Mouse (Mus musculus) urinary bladder, postnatal 14 days (tissue): ENCODE measurements around the gene Fry.

ENCODE experiments used
- DNase-seq: peaks from one replicate; pipeline ENCODE4 v3.0.0; 2021; ENCODE audit warnings: low spot score

The Fry gene

DNA sequence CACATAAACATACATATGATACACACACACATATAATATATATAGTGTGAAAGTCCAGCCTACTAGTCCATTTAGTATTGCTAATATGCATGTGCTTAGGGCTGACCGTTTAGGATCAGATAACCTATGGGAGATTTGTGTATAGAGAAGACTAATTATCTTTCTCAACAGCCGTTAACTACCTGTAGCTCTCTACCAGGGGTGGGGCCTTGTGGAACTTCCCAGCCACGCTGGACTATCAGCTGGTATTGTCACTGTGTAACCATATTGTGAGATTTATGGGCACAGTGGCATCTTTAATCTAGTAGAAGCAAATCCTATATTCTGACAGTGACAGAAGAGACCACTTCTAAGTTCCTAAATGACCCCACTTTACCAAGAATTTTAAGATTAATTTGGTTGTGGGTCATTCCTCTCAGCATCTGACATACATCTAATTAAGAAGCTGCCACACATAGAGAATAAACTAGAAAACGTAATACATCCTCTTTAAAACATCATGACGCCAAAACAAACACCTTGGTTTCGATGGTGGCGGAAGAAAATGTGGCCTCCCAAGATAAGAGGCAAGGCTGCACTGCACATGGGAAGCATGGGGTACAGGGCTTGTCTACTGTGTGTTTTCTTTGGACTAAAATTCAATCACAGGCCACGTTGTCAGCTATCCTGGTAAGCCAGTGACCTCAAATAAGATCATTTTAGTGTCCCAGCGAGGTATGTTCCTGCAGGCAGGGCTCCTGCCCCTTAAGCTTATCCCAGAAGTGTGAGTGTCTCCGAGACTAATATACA, 271.3 kb downstream of the Fry start:
- DNase-seq: no peak

DNA sequence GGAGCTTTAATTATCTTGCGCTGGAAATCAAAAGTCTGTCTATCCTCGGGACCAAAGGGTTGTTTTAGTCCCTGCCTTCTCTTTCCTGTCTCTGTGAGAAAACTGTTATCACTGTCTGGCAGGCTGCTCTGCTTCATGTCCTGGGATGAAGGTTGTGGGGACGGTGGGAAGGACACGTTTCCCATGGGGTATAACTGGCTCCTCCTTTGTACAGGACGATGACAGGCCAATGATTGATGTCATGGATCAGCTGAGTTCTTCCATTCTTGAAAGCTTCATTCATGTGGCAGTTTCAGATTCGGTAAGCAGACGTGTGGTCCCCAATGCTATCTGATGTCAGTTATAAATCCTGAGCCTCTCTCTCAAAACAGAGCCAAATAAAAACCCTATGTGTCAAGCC, 272.0 kb downstream of the Fry start:
- no peak for DNase-seq

DNA sequence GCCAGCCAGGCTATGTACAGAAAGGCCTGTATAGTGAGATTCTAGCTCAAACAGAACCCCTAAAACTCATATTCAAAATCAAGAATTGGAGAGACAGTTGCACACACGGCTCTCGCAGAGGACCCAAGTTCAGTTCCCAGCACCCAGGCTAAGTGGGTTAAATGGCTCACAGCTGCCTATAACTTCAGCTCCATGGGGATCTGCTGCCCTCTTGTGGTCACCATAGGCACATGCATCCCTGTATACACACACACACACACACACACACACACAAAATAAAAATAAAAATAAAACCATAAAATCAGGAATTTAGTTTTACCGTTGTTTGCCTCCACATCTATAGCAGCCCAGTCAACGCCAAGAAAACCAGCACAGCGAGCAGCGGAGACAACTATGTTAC, 276.2 kb downstream of the Fry start:
- no peak for DNase-seq

DNA sequence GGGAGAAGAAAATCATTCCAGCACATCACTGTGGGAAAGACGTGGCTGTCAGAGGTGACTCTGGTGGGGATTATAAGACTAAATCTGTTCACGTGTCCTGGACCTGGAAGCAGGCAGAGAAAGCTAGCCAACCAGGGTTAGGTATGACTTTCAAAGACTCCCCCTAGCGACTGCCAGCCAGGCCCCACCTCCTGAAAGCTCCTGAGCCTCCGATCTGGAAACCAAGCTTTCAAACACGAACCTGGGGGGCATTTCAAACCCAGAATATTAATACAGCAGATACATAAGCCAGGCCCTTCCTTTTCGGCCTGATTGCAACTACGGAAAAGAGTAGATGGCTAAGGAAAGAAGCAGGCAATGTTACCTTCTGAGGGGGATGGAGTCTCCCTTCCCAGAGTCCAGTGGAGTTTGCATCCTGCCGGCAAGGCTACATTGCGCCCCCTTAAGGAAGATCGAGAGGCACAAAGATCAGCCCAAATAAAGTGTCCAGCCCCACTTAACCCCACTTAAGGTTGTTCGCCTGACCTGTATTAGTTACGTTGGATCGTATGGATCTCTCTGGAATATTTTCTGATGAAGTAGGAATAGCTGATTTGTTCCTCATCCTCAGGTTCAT, 284.5 kb downstream of the Fry start:
- DNase-seq: no peak

DNA sequence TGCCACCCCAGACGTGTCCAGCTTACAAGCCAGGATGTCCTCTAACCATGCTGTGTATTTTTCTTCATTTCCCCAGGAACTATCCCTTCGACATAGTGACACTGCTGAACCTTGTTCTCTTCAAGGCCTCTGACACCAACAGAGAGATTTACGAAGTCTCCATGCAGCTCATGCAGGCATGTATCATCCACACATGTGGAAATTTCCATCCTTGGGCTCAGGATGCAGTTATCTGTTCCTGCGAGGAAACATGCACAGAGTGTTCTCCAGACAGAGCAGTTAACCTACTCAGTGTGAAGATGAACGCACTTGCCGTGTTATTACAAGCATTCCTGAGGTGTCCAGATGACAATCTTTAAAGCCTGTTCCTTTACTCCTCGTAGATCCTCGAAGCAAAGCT, 286.4 kb downstream of the Fry start:
- no peak for DNase-seq

DNA sequence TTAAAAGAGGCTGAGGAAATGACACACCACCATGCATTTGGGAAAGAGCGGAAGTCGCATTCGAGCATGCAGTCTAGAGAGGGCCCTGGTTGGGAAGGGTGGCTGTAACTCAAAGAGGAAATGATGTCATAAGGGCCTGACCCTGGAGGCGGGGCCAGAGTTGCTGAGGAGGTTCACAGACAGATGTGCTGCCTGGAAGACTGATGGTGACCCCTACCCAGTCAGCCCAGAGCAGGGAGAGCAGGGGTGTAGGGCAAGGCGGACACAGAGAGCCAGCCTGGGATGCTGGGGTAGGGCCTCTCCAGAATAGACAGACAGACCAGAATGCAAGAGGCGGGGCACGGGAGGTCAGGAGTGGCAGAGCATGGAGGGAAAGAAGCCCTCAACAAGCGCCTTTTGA, 290.5 kb downstream of the Fry start:
- no peak for DNase-seq

DNA sequence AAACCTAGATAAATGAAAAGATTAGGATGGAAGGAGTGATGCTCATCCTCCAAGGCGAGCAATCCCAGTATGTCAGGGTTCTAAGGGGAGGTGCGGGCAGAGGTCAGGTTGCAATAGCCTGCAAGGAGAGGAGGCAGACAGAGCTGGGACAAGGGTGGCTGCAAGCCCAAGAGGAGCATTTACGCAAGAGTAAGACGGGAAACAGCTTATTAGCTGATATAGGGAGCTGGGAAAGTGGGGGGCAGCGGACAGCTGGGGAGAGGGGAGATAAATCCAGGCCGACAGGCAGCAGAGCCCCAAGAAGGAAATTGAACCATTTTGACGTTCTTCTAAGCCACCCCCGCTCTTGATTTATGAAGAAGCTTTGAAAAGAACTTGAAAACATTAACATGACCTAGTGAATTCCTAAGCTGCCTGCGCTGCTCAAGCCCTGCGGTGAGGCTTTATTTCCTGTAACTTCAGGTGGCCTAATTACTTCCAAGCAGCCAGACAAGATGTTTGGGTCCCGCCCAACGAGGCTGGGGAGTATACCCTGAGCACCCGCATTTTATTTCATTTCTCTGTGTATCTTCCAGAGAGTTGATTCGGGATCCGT, 291.1 kb downstream of the Fry start:
- no peak for DNase-seq

DNA sequence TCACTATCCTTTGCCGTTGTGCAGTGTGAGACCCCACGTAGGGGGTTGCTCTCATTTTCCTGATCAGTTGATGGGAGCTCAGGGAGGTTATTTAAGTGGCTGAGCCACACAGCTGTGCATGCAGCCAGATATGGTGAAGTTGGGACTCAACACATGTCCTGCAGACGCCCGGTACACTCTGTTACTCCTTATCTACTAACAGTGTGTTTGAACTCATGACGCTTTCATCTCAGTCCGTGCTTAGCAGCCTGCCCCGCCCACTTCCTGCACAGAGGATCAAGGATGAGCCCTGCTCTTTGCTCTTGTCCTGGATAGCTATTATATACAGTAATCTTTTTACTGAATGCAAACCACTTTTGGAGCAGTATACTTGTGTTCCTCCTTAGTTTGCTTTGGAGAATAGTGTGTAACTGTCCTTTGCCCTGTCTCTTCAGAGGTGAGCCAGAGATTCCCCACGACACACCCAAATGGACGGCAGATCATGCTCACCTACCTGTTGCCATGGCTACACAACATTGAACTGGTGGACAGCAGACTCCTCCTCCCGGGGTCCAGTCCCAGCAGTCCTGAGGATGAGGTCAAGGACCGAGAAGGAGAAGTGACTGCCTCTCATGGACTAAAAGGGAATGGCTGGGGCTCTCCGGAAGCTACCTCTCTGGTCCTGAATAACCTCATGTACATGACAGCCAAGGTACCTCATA, 294.5 kb downstream of the Fry start:
- DNase-seq: no peak

DNA sequence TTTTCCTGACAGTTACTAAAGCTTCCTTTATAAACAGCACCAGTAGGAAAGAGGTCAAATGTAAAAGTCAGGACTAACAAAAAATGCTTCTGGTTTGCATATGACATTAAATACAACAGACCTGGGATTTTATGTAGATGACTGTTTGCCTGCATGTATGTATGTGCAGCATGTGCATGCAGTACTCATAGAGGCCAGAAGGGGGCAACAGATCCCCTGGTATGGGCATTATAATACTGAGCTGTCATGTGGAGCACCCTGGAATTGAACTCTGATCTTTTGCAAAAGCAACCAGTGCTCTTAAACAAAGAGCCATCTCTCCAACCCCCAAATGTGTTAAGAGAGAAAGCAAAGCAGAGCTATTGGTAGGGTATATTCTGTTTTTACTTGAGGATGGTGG, 296.4 kb downstream of the Fry start:
- no peak for DNase-seq

DNA sequence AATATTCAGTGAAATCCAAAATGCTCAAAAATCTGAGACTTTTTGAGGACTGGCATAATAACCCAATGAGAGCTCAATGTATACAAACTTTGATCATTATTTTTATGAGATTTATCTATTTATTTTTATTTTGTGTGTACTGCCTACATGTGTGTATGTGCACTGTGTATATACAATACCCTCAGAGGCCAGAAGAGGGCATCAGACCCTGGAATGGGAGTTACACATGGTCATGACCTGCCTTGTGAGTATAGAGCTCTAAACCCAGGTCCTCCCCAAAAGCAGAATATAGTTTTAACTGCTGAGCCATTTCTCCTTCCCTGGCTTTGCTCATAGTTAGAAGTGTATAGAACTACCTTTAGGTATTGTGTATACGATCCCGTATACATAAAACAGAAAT, 298.8 kb downstream of the Fry start:
- DNase-seq: no peak

DNA sequence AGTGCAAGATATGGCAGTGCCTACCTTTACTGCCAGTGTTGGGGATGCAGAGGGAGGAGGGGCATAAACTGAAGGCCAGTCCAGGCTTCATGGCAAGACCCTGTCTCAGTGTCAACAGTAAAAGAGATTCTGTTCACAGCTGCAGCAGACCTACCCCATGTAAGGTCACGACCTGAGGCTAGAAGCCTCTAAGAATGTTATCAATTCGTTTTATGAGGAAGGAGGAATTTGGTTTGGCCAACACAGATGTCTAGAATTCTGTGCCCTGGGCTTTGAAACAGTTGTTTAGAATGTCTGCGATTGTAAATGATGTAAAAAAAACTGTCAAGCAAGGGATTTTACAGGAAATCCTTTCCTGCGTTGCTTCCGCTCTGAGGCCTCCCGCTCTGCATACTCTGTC, 299.6 kb downstream of the Fry start:
- no peak for DNase-seq

DNA sequence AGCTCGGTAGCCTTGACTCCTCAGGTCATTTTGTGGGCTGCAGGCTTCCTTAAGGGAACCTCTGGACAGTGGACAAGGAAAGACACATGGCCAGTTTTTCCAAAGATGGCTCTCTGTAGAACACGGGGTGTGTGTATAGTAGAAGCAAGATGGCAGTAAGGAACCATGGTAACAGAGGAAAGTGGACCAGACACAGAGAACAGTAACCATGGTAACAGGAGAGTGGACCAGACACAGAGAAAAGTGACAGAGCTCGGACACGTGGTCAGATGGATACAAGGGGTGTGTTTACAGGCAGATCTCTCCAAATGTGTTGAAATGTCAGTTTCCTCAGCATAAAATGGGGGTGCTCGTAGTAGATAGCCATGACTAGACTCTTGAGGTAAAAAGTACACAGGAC, 306.6 kb downstream of the Fry start:
- no peak for DNase-seq

DNA sequence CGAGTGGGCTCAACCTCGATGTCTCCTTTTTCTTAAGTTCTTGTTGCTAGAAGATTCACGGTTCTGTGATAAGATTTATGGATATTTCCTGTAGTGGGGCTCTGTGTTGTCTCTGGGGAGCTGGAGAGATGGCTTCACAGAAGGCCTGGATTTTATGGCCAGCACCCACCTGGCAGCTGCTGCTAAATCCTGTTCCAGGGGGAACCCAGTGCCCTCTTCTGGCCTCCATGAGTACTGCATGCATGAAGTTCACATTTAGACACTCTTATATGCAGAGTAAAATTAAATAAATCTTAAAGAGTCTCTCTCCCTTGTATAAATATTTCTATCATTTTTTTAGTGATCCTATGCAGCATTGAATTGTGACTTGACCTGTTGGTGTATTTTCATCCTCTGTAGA, 308.1 kb downstream of the Fry start:
- DNase-seq: peak; percentile 38

DNA sequence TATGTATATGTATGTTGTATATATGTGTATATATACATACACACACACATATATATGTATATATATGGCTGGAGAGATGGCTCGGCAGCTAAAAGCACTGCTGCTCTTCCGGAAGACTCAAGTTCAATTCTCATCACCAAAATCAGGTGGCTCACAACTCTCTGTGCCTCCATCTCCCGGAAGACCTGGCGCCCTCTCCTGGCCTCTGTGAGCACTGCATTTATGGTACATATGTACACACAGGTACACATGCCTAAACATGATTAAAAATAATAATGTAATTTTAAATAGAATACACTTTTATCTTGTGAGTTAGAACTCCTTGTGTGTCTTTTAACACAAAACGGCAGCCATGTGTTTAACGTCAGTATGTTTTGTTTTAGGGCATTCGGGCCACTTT, 312.8 kb downstream of the Fry start:
- DNase-seq: no peak

DNA sequence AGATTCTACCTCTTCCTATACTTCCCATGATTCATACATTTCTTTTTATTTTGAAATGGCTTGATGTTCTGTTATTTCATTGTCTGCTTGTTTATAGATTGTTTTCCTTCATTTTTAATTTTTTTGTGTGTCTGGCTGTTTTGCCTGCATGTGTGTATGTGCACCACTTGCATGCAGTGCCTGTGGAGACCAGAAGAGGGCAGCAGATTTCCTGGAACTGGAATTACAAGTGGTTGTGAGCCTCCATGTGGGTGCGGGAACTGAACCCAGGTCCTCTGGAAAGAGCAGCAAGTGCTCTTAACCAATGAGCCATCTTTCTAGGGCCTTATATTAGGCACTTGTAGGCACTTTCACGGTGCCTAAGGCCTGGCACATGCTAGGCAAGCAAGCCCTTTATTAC, 314.5 kb downstream of the Fry start:
- DNase-seq: no peak

DNA sequence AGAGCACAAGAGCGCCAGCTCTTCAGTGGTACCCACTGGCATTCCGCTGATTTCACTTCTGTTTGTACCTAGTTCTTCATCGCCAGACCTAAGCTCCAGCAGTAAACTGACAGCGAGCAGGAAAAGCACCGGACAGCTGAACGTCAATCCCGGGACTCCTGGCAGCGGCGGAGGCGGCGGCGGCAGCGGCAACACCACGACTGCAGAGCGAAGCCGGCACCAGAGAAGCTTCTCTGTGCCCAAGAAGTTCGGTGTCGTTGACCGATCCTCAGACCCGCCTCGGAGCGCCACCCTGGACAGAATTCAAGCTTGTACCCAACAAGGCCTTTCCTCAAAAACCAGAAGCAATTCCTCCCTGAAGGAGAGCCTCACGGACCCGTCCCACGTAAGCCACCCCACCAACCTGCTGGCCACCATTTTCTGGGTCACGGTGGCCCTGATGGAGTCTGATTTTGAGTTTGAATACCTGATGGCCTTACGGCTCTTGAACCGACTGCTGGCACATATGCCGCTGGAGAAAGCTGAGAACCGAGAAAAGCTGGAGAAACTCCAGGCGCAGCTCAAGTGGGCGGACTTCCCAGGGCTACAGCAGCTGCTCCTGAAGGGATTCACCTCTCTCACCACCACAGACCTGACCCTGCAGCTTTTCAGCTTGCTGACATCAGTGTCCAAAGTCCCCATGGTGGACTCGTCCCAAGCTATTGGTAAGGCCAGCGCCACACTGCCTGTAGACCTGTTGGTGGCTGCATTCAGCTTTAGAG, 318.4 kb downstream of the Fry start:
- DNase-seq: no peak

DNA sequence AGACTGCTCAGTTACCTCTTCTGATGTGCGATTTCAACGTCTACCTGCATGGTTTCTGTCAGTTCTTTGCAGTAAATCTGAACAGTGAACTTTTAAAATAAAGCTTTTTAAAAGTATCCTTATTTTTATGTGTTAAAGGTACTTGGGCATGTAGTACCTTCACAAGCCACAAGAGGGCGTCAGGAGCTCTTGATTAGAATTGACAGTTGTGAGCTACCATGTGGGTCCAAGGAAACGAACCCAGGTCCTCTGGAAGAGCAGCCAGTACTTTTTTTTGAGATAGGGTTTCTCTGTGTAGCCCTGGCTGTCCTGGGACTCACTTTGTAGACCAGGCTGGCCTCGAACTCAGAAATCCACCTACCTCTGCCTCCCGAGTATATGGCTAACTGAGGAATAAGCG, 323.2 kb downstream of the Fry start:
- DNase-seq: no peak

DNA sequence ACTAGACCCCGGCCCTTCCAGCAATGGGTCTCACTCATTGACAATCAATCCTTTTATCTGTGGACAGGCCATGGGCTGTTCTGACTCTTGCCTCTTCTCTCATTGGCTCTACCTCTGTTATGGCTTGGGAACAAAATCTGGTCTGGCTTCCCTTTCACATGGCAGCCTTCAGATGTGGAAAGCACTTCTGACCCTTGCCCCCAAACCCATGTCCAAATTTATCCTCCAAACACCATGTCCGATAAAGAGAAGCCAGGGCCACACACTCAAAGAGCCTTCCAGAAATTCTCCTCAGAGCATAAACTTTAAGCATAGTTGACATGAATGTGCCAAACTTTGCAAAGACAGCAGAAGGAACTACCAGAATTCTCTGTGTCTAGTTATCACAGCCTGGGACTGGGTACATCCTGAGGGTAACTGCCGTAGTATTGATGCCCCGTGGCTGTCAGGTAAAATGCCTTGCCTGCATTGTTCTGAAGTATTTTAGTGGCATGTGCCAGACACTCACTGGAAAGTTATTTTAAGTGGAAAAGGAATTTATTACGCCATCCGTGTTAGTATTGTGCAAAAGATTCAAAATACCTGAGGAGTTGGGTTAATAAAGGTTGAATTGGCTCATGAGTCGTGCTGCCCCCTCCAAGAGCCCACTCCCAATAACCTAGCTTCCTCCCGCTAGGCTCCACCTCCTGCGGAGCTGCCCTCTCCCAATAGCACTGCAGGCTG, 333.0 kb downstream of the Fry start:
- no peak for DNase-seq

DNA sequence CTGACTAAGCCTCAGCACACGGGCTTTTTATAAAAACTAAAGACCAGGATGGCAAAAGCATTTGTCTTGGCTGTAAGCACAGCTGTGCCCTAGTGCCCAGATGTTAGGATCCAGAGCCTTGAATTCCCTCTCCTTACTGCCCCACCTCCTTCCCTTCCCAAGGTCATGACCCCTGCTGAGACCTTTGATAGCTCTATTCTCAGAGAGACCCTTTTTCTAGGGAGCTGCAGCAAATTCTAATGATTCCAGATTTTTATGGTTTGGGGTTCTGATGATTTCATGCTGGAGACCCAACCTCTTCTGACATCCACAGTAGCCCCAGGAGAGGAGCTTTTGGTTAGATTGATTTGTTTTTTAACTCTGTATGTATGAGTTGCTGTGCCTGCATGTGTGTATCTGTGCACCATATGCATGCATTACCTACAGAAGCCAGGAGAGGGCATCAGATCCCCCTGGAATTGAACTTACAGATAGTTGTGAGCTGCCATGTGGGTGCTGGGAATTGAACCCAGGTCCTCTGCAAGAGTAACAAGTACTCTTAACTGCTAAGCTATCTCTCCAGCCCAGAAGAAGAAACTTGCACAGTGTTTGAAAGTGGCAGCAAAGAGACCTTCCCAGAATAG, 333.7 kb downstream of the Fry start:
- DNase-seq: no peak

DNA sequence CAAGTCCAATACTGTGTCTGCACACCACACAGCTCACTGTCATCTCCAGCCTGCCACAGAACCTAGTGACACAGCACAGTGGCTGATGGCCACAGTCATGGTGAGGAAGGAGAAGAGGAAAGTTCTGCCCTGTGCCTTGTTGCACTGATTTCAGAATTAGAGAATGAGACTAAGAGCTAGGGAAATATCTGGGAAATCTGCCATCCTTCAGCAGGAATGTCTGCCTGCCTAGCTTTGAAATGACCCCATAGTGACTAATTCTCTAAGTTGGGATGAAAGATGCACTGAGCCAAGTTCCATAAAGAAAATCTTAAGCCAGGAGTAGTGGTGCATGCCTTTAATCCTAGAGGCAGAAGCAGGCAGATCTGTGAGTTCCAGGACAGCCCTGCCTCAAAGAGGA, 334.2 kb downstream of the Fry start:
- DNase-seq: no peak

DNA sequence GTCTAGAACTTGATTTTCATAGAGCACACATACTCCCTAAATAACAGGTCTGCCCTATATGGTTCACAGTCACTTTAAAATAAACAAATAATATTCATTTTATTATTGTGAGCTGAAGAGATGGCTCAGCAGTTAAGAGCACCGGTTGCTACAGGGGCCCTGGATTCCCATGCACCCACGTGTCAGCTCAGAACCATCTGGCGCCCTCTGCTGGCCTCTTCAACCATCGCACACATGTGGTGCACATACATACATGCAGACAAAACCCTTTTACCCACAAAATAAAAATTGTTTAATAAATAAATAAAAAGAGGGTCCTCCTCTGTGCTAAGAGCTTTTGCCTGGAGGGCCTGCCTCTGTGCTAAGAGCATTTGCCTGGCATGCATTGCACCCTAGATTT, 335.0 kb downstream of the Fry start:
- DNase-seq: no peak
